Mouse (Mus musculus) spleen, adult 2 months (tissue): ENCODE results near the gene Pfdn6. TPM values are rescaled to one million over a fixed set of nuclear protein-coding genes. Genes with fewer than 3 reads are reported as not detected.
A peak's percentile ranks its signal among the peaks of the same experiment; 100 is the strongest.
"Not testable (repeated sequence)": the region's sequence is repeated elsewhere in the genome, so short reads cannot be mapped to it uniquely, and the experiment has no call there.

ENCODE experiments used
- DNase-seq, 2 experiments: peaks; one replicate each; pipeline versions ENCODE4 v3.0.0 to v3.0.0-alpha.2; 2012 to 2021; ENCODE audit warnings: low spot score in 2 of 2, low read depth in 1 of 2
- H3K27ac ChIP-seq: fragments of 200-500 bp; 2 replicates; pipeline ENCODE4 v1.5.1; 2012; ENCODE audit warnings: low read length, inconsistent platforms; ENCODE audit not compliant: insufficient read depth
- H3K27me3 ChIP-seq: fragments of 200-500 bp; 2 replicates; pipeline ENCODE4 v1.6.1; 2012; ENCODE audit warnings: mild to moderate bottlenecking, moderate library complexity, low read length, inconsistent platforms; ENCODE audit not compliant: control insufficient read depth, insufficient read depth
- H3K36me3 ChIP-seq: fragments of 200-500 bp; 2 replicates; pipeline ENCODE4 v1.6.1; 2012; ENCODE audit warnings: mild to moderate bottlenecking, low read length, inconsistent platforms; ENCODE audit not compliant: control insufficient read depth, insufficient read depth
- H3K4me1 ChIP-seq: fragments of 200-500 bp; 2 replicates; pipeline ENCODE4 v1.6.1; 2011; ENCODE audit warnings: inconsistent platforms; ENCODE audit not compliant: control insufficient read depth, insufficient read depth, insufficient read length
- H3K4me3 ChIP-seq: fragments of 200-500 bp; 2 replicates; pipeline ENCODE4 v1.5.1; 2011; ENCODE audit warnings: mild to moderate bottlenecking, inconsistent platforms; ENCODE audit not compliant: insufficient read depth, insufficient read length; ENCODE audit errors: extremely low read depth
- CTCF ChIP-seq: fragments of 200-500 bp; IDR thresholded peaks from 2 replicates; pipeline ENCODE4 v1.5.1; 2011; ENCODE audit warnings: mild to moderate bottlenecking, inconsistent platforms; ENCODE audit not compliant: insufficient read depth, insufficient read length, insufficient replicate concordance; ENCODE audit errors: extremely low read depth
- POLR2A ChIP-seq: fragments of 200-500 bp; IDR thresholded peaks from 2 replicates; pipeline ENCODE4 v1.6.1; 2011; ENCODE audit warnings: low read depth, low read length, inconsistent platforms
- WGBS: fragments of 180-500 bp; shearing (Covaris S2); methylation state at CpG from one replicate; pipeline ENCODE4 v1.1.7; 2018; 5-methylcytosine and 5-hydroxymethylcytosine counted together
- polyA plus RNA-seq: library from polyadenylated mRNA; depleted of rRNA; stranded (reverse); fragments of >200 nt; gene quantifications from 2 replicates; pipeline ENCODE4 v1.2.3, GENCODE M21; 2012; rRNA removed

The Pfdn6 gene
- polyA plus RNA-seq, 1 experiment: 13.8 TPM

DNA sequence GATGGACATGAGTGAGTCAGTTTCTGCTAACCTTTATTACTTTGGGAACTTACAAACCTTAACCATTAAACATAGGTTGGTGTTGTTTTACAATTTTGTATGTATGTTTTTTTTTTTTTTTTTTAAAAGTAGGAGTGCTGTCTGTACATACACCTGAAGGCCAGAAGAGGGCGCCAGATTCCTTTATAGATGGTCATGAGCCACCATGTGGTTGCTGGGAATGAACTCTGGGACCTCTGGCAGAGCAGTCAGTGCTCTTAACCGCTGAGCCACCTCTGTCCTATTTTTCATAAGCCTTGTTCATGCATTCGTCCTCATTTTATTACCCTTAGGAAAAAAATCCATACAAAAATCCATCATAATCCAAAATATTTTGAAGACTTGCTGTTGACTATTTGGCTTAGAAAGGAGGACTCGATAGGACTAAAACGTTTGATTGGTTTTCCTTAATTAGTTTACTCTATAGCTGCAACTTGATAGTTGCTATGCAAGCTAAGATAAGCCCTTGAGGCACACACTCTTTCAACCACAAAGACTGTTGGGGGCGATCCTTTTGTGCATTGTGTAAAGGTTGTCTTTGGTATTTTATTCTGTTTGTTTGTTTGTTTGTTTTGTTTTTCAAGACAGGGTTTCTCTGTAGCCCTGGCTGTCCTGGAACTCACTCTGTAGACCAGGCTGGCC, 42.9 kb downstream of the Pfdn6 start:
- H3K36me3 ChIP-seq: no peaks in the 10 kb centered on the region
- H3K27me3 ChIP-seq: no peaks in the 10 kb centered on the region
- H3K27ac ChIP-seq: no peak overlapping the region
- DNase-seq: peak; percentile 30 to 68
- H3K4me3 ChIP-seq: no peak overlapping the region
- no peaks in the 10 kb centered on the region; the same call in 1 of the 2 replicates for H3K4me1 ChIP-seq
- WGBS: 47% methylated on average over 6 of the region's 6 CpGs
- peak; percentile 57; the same call in 1 of the 2 replicates for TF ChIP-seq CTCF
- no peak for TF ChIP-seq POLR2A

DNA sequence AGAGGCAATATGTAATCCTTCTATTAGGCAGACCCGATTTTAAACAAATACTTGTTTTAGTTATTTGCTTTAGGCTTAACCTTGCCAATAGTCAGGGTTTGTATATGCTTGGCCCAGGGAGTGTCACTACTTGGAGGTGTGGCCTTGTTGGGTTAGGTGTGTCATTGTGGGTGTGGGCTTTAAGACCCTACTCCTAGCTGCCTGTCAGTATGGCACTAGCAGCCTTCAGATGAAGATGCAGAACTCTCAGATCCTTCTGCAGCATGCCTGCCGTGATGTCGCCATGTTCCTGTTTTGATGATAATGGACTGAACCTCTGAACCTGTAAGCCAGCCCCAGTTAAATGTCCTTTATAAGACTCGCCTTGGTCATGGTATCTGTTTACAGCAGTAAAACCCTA, 47.1 kb downstream of the Pfdn6 start:
- not testable (repeated sequence) for H3K4me1 ChIP-seq, H3K4me3 ChIP-seq, H3K36me3 ChIP-seq, H3K27ac ChIP-seq, DNase-seq, H3K27me3 ChIP-seq
- WGBS: 81% methylated on average over 4 of the region's 4 CpGs

- no peak overlapping the region for H3K27ac ChIP-seq
- 72% methylated on average over 7 of the region's 7 CpGs for WGBS
These were observed 47.7 kb downstream of the Pfdn6 start for GRCm38 (mm10) chr17:33892429-33892828.

DNA sequence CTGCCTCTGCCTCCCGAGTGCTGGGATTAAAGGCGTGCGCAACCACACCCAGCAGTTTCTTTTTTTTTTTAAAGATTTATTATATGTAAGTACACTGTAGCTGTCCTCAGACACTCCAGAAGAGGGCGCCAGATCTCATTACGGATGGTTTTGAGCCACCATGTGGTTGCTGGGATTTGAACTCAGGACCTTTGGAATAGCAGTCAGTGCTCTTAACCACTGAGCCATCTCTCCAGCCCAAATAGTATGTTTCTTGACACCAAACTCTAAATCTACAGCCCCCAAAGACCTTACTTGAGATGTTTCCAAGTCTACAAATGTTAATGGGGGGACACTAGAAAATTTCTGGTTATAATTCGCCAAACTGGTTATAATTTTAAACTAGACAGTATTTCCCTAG, 48.3 kb downstream of the Pfdn6 start:
- not testable (repeated sequence) for H3K27ac ChIP-seq, H3K4me1 ChIP-seq, DNase-seq, H3K36me3 ChIP-seq, H3K4me3 ChIP-seq, H3K27me3 ChIP-seq
- 62% methylated on average over 6 of the region's 6 CpGs for WGBS

More at GRCm38 (mm10) chr17:33892429-33892828, 47.7 kb downstream of the Pfdn6 start:
- no peak overlapping the region for H3K4me3 ChIP-seq
- no peak for DNase-seq
- no peak for TF ChIP-seq POLR2A
- no peak for TF ChIP-seq CTCF
- no peaks in the 10 kb centered on the region for H3K36me3 ChIP-seq
- no peaks in the 10 kb centered on the region for H3K27me3 ChIP-seq
- H3K4me1 ChIP-seq: no peaks in the 10 kb centered on the region; the same call in 1 of the 2 replicates

DNA sequence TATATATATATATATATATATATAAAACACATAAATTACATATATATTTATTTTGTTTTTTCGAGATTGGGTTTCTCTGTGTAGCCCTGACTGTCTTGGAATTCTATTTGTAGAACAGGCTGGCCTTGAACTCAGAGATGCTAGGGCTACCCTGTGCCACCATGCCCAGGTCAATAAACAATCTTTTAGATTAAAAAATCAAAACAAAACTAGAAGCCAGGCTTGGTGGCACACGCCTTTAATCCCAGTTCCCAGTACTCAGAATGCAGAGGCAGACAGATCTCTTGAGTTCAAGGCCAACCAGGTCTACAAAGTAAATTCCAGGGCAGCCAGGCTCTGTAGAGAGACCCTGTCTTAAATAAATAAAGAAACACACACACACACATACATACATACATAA, 48.8 kb downstream of the Pfdn6 start:
- Histone ChIP-seq H3K27ac (no peak overlapping the region), H3K27me3 (no peaks in the 10 kb centered on the region), H3K4me3 (no peak overlapping the region), H3K4me1 (no peaks in the 10 kb centered on the region; the same call in 1 of the 2 replicates), H3K36me3 (no peaks in the 10 kb centered on the region)
- 74% methylated on average over 2 of the region's 2 CpGs for WGBS
- DNase-seq: no peak
- TF ChIP-seq CTCF (no peak), POLR2A (no peak)

DNA sequence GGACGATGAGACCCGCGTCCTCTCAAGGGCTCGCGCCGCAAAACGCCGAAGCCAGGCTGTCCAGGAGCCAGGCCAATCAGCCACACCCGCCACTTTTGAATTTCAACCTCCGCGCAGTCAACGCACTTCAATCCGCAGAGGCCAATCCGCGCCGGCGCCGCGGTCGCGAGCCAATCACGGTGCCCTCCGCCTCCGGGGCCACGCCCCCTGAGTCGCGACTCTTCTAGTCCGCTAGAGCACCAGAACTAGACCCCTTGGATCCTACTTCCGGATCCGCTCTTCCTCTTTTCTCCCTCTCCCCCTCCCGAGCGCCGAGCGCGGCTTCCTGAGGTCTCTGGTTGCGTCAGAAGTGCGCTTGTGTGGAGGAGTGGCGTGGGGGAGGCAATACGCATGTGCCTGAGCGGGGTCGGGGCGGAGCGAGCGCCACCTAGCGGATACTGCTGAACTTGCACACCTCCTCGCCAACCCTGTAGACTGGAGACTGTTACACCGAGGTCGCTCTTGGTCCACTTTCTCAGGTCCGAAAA, 49.5 kb downstream of the Pfdn6 start, which contains the start of gene Kifc1:
Gene Kifc1, minus strand, starts transcription at position 129 of the 527 bp plus-strand sequence.
- H3K4me3 ChIP-seq: peak within 1 kb of the TSS; percentile 74
- H3K27ac ChIP-seq: no peak within 1 kb of the TSS
- DNase-seq: peak; percentile 98 to 99
- under 1% methylated on average over 49 of the region's 49 CpGs for WGBS
- no peaks in the 10 kb centered on the region for H3K27me3 ChIP-seq
- no peaks in the 10 kb centered on the region; the same call in 1 of the 2 replicates for H3K4me1 ChIP-seq
- TF ChIP-seq POLR2A (no peak), CTCF (peak; percentile 99)
- H3K36me3 ChIP-seq: no peaks in the 10 kb centered on the region; the same call in 1 of the 2 replicates

DNA sequence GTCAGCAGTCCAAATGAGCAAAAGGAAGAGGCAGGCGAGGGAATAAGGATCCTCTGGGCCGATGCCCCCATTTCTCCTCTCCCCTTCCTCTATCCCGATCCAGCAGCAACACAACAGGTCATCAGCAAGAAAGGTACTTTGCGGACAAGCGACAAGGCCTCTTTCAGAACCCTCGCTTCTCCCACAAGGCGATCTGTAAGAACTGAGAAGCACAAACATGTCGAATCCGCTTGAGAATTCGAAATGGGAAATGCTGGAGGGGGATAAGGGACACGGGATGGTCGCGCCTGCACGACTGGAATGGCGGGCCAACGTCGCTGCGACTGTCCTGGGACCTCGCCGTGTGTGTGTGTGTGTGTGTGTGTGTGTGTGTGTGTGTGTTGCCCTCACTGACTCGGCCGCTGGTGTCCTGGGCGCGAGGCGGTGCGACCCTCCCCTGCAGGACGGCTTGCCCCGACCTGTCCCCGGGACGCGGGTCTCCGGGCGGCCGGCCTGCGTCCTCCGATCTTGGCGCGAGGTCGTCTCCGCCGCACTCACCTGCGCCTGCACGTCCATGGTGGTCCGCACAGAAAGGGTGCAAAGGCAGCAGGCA, 50.1 kb downstream of the Pfdn6 start:
- H3K4me3 ChIP-seq: peak overlapping the region; percentile 74
- H3K4me1 ChIP-seq, H3K36me3 ChIP-seq, H3K27me3 ChIP-seq, DNase-seq, H3K27ac ChIP-seq: not testable (repeated sequence)
- 1% methylated on average over 41 of the region's 44 CpGs for WGBS

Other genes with a start within 250 kb of the Pfdn6 start
- gene March2, start 221.7 kb downstream of the Pfdn6 start, polyA plus RNA-seq: 194 and 290 TPM in 2 replicates
- gene Rab11b, start 179.8 kb downstream of the Pfdn6 start, polyA plus RNA-seq: 225 and 270 TPM in 2 replicates
- gene Angptl4, start 158.5 kb downstream of the Pfdn6 start, polyA plus RNA-seq: 15.6 and 21.5 TPM in 2 replicates
- 56.8 and 74.6 TPM in 2 replicates for gene Kank3, start 129.8 kb downstream of the Pfdn6 start, polyA plus RNA-seq
- 746 and 860 TPM in 2 replicates for gene Rps28, start 115.8 kb downstream of the Pfdn6 start, polyA plus RNA-seq
- 158 and 201 TPM in 2 replicates for gene Ndufa7, start 115.8 kb downstream of the Pfdn6 start, polyA plus RNA-seq
- gene Cd320, start 97.3 kb downstream of the Pfdn6 start, polyA plus RNA-seq: 11.6 and 19.2 TPM in 2 replicates
- gene Gm7029, start 66.5 kb downstream of the Pfdn6 start, polyA plus RNA-seq: 3.2 and 9.3 TPM in 2 replicates
- 11.5 and 15.3 TPM in 2 replicates for gene Kifc1, start 49.7 kb downstream of the Pfdn6 start, polyA plus RNA-seq
- 0.47 and 0.68 TPM in 2 replicates for gene Platr17, start 35.2 kb downstream of the Pfdn6 start, polyA plus RNA-seq
- gene Daxx, start 30.9 kb downstream of the Pfdn6 start, polyA plus RNA-seq: 56.8 and 65.6 TPM in 2 replicates
- gene Tapbp, start 24.4 kb downstream of the Pfdn6 start, polyA plus RNA-seq: 188 and 240 TPM in 2 replicates
- 62.9 and 122 TPM in 2 replicates for gene Zbtb22, start 24.4 kb downstream of the Pfdn6 start, polyA plus RNA-seq
- gene Rgl2, start 10.8 kb downstream of the Pfdn6 start, polyA plus RNA-seq: 234 and 301 TPM in 2 replicates
- 20.5 and 26.7 TPM in 2 replicates for gene Wdr46, start 317 bp upstream of the Pfdn6 start, polyA plus RNA-seq
- gene B3galt4, start 11.1 kb upstream of the Pfdn6 start, polyA plus RNA-seq: 18.9 and 20.6 TPM in 2 replicates
- 58.0 and 73.2 TPM in 2 replicates for gene Vps52, start 15.5 kb upstream of the Pfdn6 start, polyA plus RNA-seq
- 476 and 550 TPM in 2 replicates for gene Rps18, start 15.7 kb upstream of the Pfdn6 start, polyA plus RNA-seq
- gene H2-K1, start 60.0 kb upstream of the Pfdn6 start, polyA plus RNA-seq: 5,070 and 5,425 TPM in 2 replicates
- 52.0 and 61.3 TPM in 2 replicates for gene Ring1, start 84.3 kb upstream of the Pfdn6 start, polyA plus RNA-seq
- gene H2-Ke6, start 87.7 kb upstream of the Pfdn6 start, polyA plus RNA-seq: 122 and 202 TPM in 2 replicates
- gene Slc39a7, start 91.3 kb upstream of the Pfdn6 start, polyA plus RNA-seq: 86.8 and 99.4 TPM in 2 replicates
- 76.9 and 99.7 TPM in 2 replicates for gene Rxrb, start 91.5 kb upstream of the Pfdn6 start, polyA plus RNA-seq
- 4.7 and 6.4 TPM in 2 replicates for gene Col11a2, start 99.1 kb upstream of the Pfdn6 start, polyA plus RNA-seq
- 228 and 326 TPM in 2 replicates for gene H2-Oa, start 152.0 kb upstream of the Pfdn6 start, polyA plus RNA-seq
- gene H2-DMa, start 179.2 kb upstream of the Pfdn6 start, polyA plus RNA-seq: 302 and 363 TPM in 2 replicates
- 97.9 and 112 TPM in 2 replicates for gene Brd2, start 182.3 kb upstream of the Pfdn6 start, polyA plus RNA-seq
- gene H2-DMb2, start 203.0 kb upstream of the Pfdn6 start, polyA plus RNA-seq: 456 and 587 TPM in 2 replicates
- 322 and 426 TPM in 2 replicates for gene H2-DMb1, start 212.7 kb upstream of the Pfdn6 start, polyA plus RNA-seq
- 144 and 178 TPM in 2 replicates for gene Tap1, start 247.2 kb upstream of the Pfdn6 start, polyA plus RNA-seq
- 159 and 225 TPM in 2 replicates for gene Psmb9, start 247.4 kb upstream of the Pfdn6 start, polyA plus RNA-seq